Mouse (Mus musculus): ENCODE results near the gene Rbm15b. TPM values are rescaled to one million over a fixed set of nuclear protein-coding genes. Genes with fewer than 3 reads are reported as not detected.

Rbm15b gene
- polyA plus RNA-seq (2014; fragmentation: Nextera tagmentation; extraction: Ambion mirVana), result 15.0 and 17.0 TPM in 2 replicates

GRCm38 (mm10) chr9:106886828-106887702 is at the start of gene Rbm15b:
TSS of gene Rbm15b (minus strand) at chr9:106887428.
- Histone ChIP-seq H3K4me1 (ENCODE audit: control insufficient read depth, insufficient read depth, low read length) (peaks cover 38% of the 10 kb centered on the region), H3K9ac (replicated peaks; ENCODE audit: low read depth, low read length) (peak within 1 kb of the TSS; percentile 95), H3K27me3 (ENCODE audit: control insufficient read depth, insufficient read depth, low read length) (no peaks in the 10 kb centered on the region), H3K36me3 (ENCODE audit: control insufficient read depth, insufficient read depth, low read length) (peaks cover 38% of the 10 kb centered on the region), H3K4me3 (ENCODE audit: low read depth, low read length) (peak within 1 kb of the TSS; percentile 87), H3K9me3 (ENCODE audit: control insufficient read depth, low read depth, low read length) (no peaks in the 10 kb centered on the region), H3K27ac (ENCODE audit: low read length) (peak within 1 kb of the TSS; percentile 87), H3K4me2 (replicated peaks; ENCODE audit: low read depth, low read length) (peak within 1 kb of the TSS; percentile 99)
- WGBS, result 2% methylated on average over 88 of the region's 101 CpGs
- peak; percentile 71 for ATAC-seq (ENCODE audit: insufficient number of reproducible peaks, insufficient read depth, low FRiP score, low read depth)

GRCm38 (mm10) chr9:106934998-106935397 is 47.8 kb upstream of the Rbm15b start:
- no peak for ATAC-seq (ENCODE audit: insufficient number of reproducible peaks, insufficient read depth, low FRiP score, low read depth)
- H3K4me3 ChIP-seq (ENCODE audit: low read depth, low read length), result no peak overlapping the region
- WGBS, result 78% methylated on average over 1 of the region's 1 CpGs
- H3K36me3 ChIP-seq (ENCODE audit: control insufficient read depth, insufficient read depth, low read length), result no peaks in the 10 kb centered on the region
- no peak overlapping the region for H3K9ac ChIP-seq (replicated peaks; ENCODE audit: low read depth, low read length)
- H3K27me3 ChIP-seq (ENCODE audit: control insufficient read depth, insufficient read depth, low read length), result no peaks in the 10 kb centered on the region
- no peak overlapping the region for H3K4me2 ChIP-seq (replicated peaks; ENCODE audit: low read depth, low read length)
- no peaks in the 10 kb centered on the region for H3K9me3 ChIP-seq (ENCODE audit: control insufficient read depth, low read depth, low read length)
- no peak overlapping the region for H3K27ac ChIP-seq (ENCODE audit: low read length)
- no peaks in the 10 kb centered on the region for H3K4me1 ChIP-seq (ENCODE audit: control insufficient read depth, insufficient read depth, low read length)

GRCm38 (mm10) chr9:106914878-106915277 is 27.6 kb upstream of the Rbm15b start:
- Histone ChIP-seq H3K9me3 (ENCODE audit: control insufficient read depth, low read depth, low read length) (no peaks in the 10 kb centered on the region), H3K4me1 (ENCODE audit: control insufficient read depth, insufficient read depth, low read length) (no peaks in the 10 kb centered on the region), H3K36me3 (ENCODE audit: control insufficient read depth, insufficient read depth, low read length) (no peaks in the 10 kb centered on the region), H3K4me2 (replicated peaks; ENCODE audit: low read depth, low read length) (no peak overlapping the region), H3K27me3 (ENCODE audit: control insufficient read depth, insufficient read depth, low read length) (no peaks in the 10 kb centered on the region), H3K9ac (replicated peaks; ENCODE audit: low read depth, low read length) (no peak overlapping the region), H3K27ac (ENCODE audit: low read length) (no peak overlapping the region), H3K4me3 (ENCODE audit: low read depth, low read length) (no peak overlapping the region)
- no peak for ATAC-seq (ENCODE audit: insufficient number of reproducible peaks, insufficient read depth, low FRiP score, low read depth)
- WGBS, result 84% methylated on average over 6 of the region's 6 CpGs

GRCm38 (mm10) chr9:106913759-106914158 is 26.5 kb upstream of the Rbm15b start:
- WGBS, result 0% methylated on average over 1 of the region's 1 CpGs
- ATAC-seq (ENCODE audit: insufficient number of reproducible peaks, insufficient read depth, low FRiP score, low read depth), result no peak
- no peak overlapping the region for H3K4me2 ChIP-seq (replicated peaks; ENCODE audit: low read depth, low read length)

GRCm38 (mm10) chr9:106911624-106912023 is 24.4 kb upstream of the Rbm15b start:
- ATAC-seq (ENCODE audit: insufficient number of reproducible peaks, insufficient read depth, low FRiP score, low read depth), result no peak
- WGBS, result 71% methylated on average over 1 of the region's 1 CpGs

More at GRCm38 (mm10) chr9:106913759-106914158, 26.5 kb upstream of the Rbm15b start:
- Histone ChIP-seq H3K36me3 (ENCODE audit: control insufficient read depth, insufficient read depth, low read length) (no peaks in the 10 kb centered on the region), H3K27ac (ENCODE audit: low read length) (no peak overlapping the region), H3K9me3 (ENCODE audit: control insufficient read depth, low read depth, low read length) (no peaks in the 10 kb centered on the region), H3K4me3 (ENCODE audit: low read depth, low read length) (no peak overlapping the region), H3K27me3 (ENCODE audit: control insufficient read depth, insufficient read depth, low read length) (no peaks in the 10 kb centered on the region), H3K4me1 (ENCODE audit: control insufficient read depth, insufficient read depth, low read length) (no peaks in the 10 kb centered on the region), H3K9ac (replicated peaks; ENCODE audit: low read depth, low read length) (no peak overlapping the region)

GRCm38 (mm10) chr9:106908715-106909114 is 21.5 kb upstream of the Rbm15b start:
- H3K9me3 ChIP-seq (ENCODE audit: control insufficient read depth, low read depth, low read length), result no peaks in the 10 kb centered on the region
- H3K27ac ChIP-seq (ENCODE audit: low read length), result no peak overlapping the region

More at GRCm38 (mm10) chr9:106911624-106912023, 24.4 kb upstream of the Rbm15b start:
- Histone ChIP-seq H3K4me3 (ENCODE audit: low read depth, low read length) (no peak overlapping the region), H3K27ac (ENCODE audit: low read length) (no peak overlapping the region), H3K27me3 (ENCODE audit: control insufficient read depth, insufficient read depth, low read length) (no peaks in the 10 kb centered on the region), H3K9ac (replicated peaks; ENCODE audit: low read depth, low read length) (no peak overlapping the region), H3K4me2 (replicated peaks; ENCODE audit: low read depth, low read length) (no peak overlapping the region), H3K4me1 (ENCODE audit: control insufficient read depth, insufficient read depth, low read length) (no peaks in the 10 kb centered on the region), H3K9me3 (ENCODE audit: control insufficient read depth, low read depth, low read length) (no peaks in the 10 kb centered on the region), H3K36me3 (ENCODE audit: control insufficient read depth, insufficient read depth, low read length) (no peaks in the 10 kb centered on the region)

GRCm38 (mm10) chr9:106908174-106908573 is 20.9 kb upstream of the Rbm15b start:
- no peak for ATAC-seq (ENCODE audit: insufficient number of reproducible peaks, insufficient read depth, low FRiP score, low read depth)
- H3K27me3 ChIP-seq (ENCODE audit: control insufficient read depth, insufficient read depth, low read length), result no peaks in the 10 kb centered on the region
- WGBS, result 62% methylated on average over 3 of the region's 3 CpGs

More at GRCm38 (mm10) chr9:106908715-106909114, 21.5 kb upstream of the Rbm15b start:
- Histone ChIP-seq H3K27me3 (ENCODE audit: control insufficient read depth, insufficient read depth, low read length) (no peaks in the 10 kb centered on the region), H3K4me1 (ENCODE audit: control insufficient read depth, insufficient read depth, low read length) (no peaks in the 10 kb centered on the region), H3K36me3 (ENCODE audit: control insufficient read depth, insufficient read depth, low read length) (no peaks in the 10 kb centered on the region), H3K4me3 (ENCODE audit: low read depth, low read length) (no peak overlapping the region), H3K4me2 (replicated peaks; ENCODE audit: low read depth, low read length) (no peak overlapping the region), H3K9ac (replicated peaks; ENCODE audit: low read depth, low read length) (no peak overlapping the region)
- ATAC-seq (ENCODE audit: insufficient number of reproducible peaks, insufficient read depth, low FRiP score, low read depth), result 0 out of 2 replicates have a peak, but pooled peaks have one; percentile 63
- 36% methylated on average over 5 of the region's 5 CpGs for WGBS

GRCm38 (mm10) chr9:106906597-106906996 is 19.4 kb upstream of the Rbm15b start:
- H3K27me3 ChIP-seq (ENCODE audit: control insufficient read depth, insufficient read depth, low read length), result no peaks in the 10 kb centered on the region
- no peak overlapping the region for H3K4me2 ChIP-seq (replicated peaks; ENCODE audit: low read depth, low read length)
- H3K9me3 ChIP-seq (ENCODE audit: control insufficient read depth, low read depth, low read length), result no peaks in the 10 kb centered on the region
- no peaks in the 10 kb centered on the region for H3K36me3 ChIP-seq (ENCODE audit: control insufficient read depth, insufficient read depth, low read length)
- H3K4me3 ChIP-seq (ENCODE audit: low read depth, low read length), result no peak overlapping the region
- no peak overlapping the region for H3K9ac ChIP-seq (replicated peaks; ENCODE audit: low read depth, low read length)
- H3K27ac ChIP-seq (ENCODE audit: low read length), result no peak overlapping the region
- no peak for ATAC-seq (ENCODE audit: insufficient number of reproducible peaks, insufficient read depth, low FRiP score, low read depth)
- WGBS, result 91% methylated on average over 8 of the region's 8 CpGs
- H3K4me1 ChIP-seq (ENCODE audit: control insufficient read depth, insufficient read depth, low read length), result no peaks in the 10 kb centered on the region

More at GRCm38 (mm10) chr9:106908174-106908573, 20.9 kb upstream of the Rbm15b start:
- no peak overlapping the region for H3K27ac ChIP-seq (ENCODE audit: low read length)
- H3K36me3 ChIP-seq (ENCODE audit: control insufficient read depth, insufficient read depth, low read length), result no peaks in the 10 kb centered on the region
- H3K9me3 ChIP-seq (ENCODE audit: control insufficient read depth, low read depth, low read length), result no peaks in the 10 kb centered on the region
- H3K9ac ChIP-seq (replicated peaks; ENCODE audit: low read depth, low read length), result no peak overlapping the region
- H3K4me2 ChIP-seq (replicated peaks; ENCODE audit: low read depth, low read length), result no peak overlapping the region
- no peaks in the 10 kb centered on the region for H3K4me1 ChIP-seq (ENCODE audit: control insufficient read depth, insufficient read depth, low read length)
- H3K4me3 ChIP-seq (ENCODE audit: low read depth, low read length), result no peak overlapping the region

Data from stomach, embryonic 14.5 days (tissue).